Mouse (Mus musculus): ENCODE results near the gene Kdm8. TPM values are rescaled to one million over a fixed set of nuclear protein-coding genes. Genes with fewer than 3 reads are reported as not detected.

Gene Kdm8
- 8.4 TPM in 2 replicates for polyA plus RNA-seq (2015; fragmentation: Nextera tagmentation; extraction: Ambion mirVana)

GRCm38 (mm10) chr7:125444464-125445401, at the start of gene Kdm8:
Gene Kdm8, plus strand, starts transcription at chr7:125444676.
- 5% methylated on average over 61 of the region's 61 CpGs for WGBS
- peak within 1 kb of the TSS; percentile 96 for H3K27ac ChIP-seq
- H3K9ac ChIP-seq, result peak within 1 kb of the TSS; percentile 78
- no peaks in the 10 kb centered on the region for H3K27me3 ChIP-seq
- peaks cover 21% of the 10 kb centered on the region for H3K4me1 ChIP-seq
- H3K36me3 ChIP-seq (ENCODE audit: poor library complexity, severe bottlenecking), result no peaks in the 10 kb centered on the region
- peak; percentile 98 for ATAC-seq
- H3K4me2 ChIP-seq, result peak within 1 kb of the TSS; percentile 84
- H3K4me3 ChIP-seq, result peak within 1 kb of the TSS; percentile 61
- H3K9me3 ChIP-seq (replicated peaks), result no peaks in the 10 kb centered on the region

GRCm38 (mm10) chr7:125398116-125398515, 46.4 kb upstream of the Kdm8 start:
- no peak for ATAC-seq
- 82% methylated on average over 8 of the region's 8 CpGs for WGBS
- H3K4me2 ChIP-seq, result no peak overlapping the region
- H3K27ac ChIP-seq, result no peak overlapping the region
- H3K4me3 ChIP-seq, result no peak overlapping the region
- H3K4me1 ChIP-seq, result peaks cover 5% of the 10 kb centered on the region
- H3K36me3 ChIP-seq (ENCODE audit: poor library complexity, severe bottlenecking), result no peaks in the 10 kb centered on the region
- H3K9me3 ChIP-seq (replicated peaks), result no peaks in the 10 kb centered on the region
- H3K27me3 ChIP-seq, result no peaks in the 10 kb centered on the region
- H3K9ac ChIP-seq, result no peak overlapping the region

- ATAC-seq, result no peak
- no peak overlapping the region for H3K27ac ChIP-seq
- no peaks in the 10 kb centered on the region for H3K9me3 ChIP-seq (replicated peaks)
- H3K9ac ChIP-seq, result no peak overlapping the region
- H3K36me3 ChIP-seq (ENCODE audit: poor library complexity, severe bottlenecking), result no peaks in the 10 kb centered on the region
- H3K4me3 ChIP-seq, result no peak overlapping the region
- 63% methylated on average over 6 of the region's 6 CpGs for WGBS
- no peak overlapping the region for H3K4me2 ChIP-seq
- H3K4me1 ChIP-seq, result peaks cover 4% of the 10 kb centered on the region; the same call in 1 of the 2 replicates
- H3K27me3 ChIP-seq, result no peaks in the 10 kb centered on the region
Measured at GRCm38 (mm10) chr7:125398687-125399086, 45.8 kb upstream of the Kdm8 start.

GRCm38 (mm10) chr7:125407136-125407535, 37.3 kb upstream of the Kdm8 start:
- no peak for ATAC-seq
- Histone ChIP-seq H3K9me3 (replicated peaks) (no peaks in the 10 kb centered on the region), H3K4me1 (no peaks in the 10 kb centered on the region), H3K36me3 (ENCODE audit: poor library complexity, severe bottlenecking) (no peaks in the 10 kb centered on the region), H3K4me2 (no peak overlapping the region), H3K27me3 (no peaks in the 10 kb centered on the region), H3K27ac (no peak overlapping the region), H3K9ac (no peak overlapping the region), H3K4me3 (no peak overlapping the region)
- 82% methylated on average over 6 of the region's 6 CpGs for WGBS

GRCm38 (mm10) chr7:125415087-125415486, 29.4 kb upstream of the Kdm8 start:
- no peak for ATAC-seq
- no peaks in the 10 kb centered on the region for H3K4me1 ChIP-seq
- H3K9me3 ChIP-seq (replicated peaks), result no peaks in the 10 kb centered on the region
- H3K4me3 ChIP-seq, result no peak overlapping the region
- H3K9ac ChIP-seq, result no peak overlapping the region
- H3K36me3 ChIP-seq (ENCODE audit: poor library complexity, severe bottlenecking), result no peaks in the 10 kb centered on the region
- 94% methylated on average over 1 of the region's 1 CpGs for WGBS
- H3K4me2 ChIP-seq, result no peak overlapping the region
- H3K27me3 ChIP-seq, result no peaks in the 10 kb centered on the region
- no peak overlapping the region for H3K27ac ChIP-seq

- H3K9ac ChIP-seq, result no peak overlapping the region
- WGBS, result 83% methylated on average over 4 of the region's 4 CpGs
- H3K9me3 ChIP-seq (replicated peaks), result no peaks in the 10 kb centered on the region
- no peak overlapping the region for H3K4me2 ChIP-seq
- H3K36me3 ChIP-seq (ENCODE audit: poor library complexity, severe bottlenecking), result no peaks in the 10 kb centered on the region
- no peak overlapping the region for H3K27ac ChIP-seq
- H3K27me3 ChIP-seq, result no peaks in the 10 kb centered on the region
- ATAC-seq, result no peak
- no peak overlapping the region for H3K4me3 ChIP-seq
- no peaks in the 10 kb centered on the region for H3K4me1 ChIP-seq
Measured at GRCm38 (mm10) chr7:125415776-125416175, 28.7 kb upstream of the Kdm8 start.

- H3K9ac ChIP-seq, result no peak overlapping the region
- H3K4me3 ChIP-seq, result no peak overlapping the region
- no peaks in the 10 kb centered on the region for H3K36me3 ChIP-seq (ENCODE audit: poor library complexity, severe bottlenecking)
- 82% methylated on average over 5 of the region's 5 CpGs for WGBS
- no peaks in the 10 kb centered on the region for H3K9me3 ChIP-seq (replicated peaks)
- no peak for ATAC-seq
- H3K4me2 ChIP-seq, result no peak overlapping the region
- no peak overlapping the region for H3K27ac ChIP-seq
- H3K27me3 ChIP-seq, result no peaks in the 10 kb centered on the region
- H3K4me1 ChIP-seq, result no peaks in the 10 kb centered on the region
Measured at GRCm38 (mm10) chr7:125416762-125417161, 27.7 kb upstream of the Kdm8 start.

- Histone ChIP-seq H3K9me3 (replicated peaks) (no peaks in the 10 kb centered on the region), H3K4me1 (no peaks in the 10 kb centered on the region)
- WGBS, result 19% methylated on average over 3 of the region's 3 CpGs
Measured at GRCm38 (mm10) chr7:125418413-125418812, 26.1 kb upstream of the Kdm8 start.

GRCm38 (mm10) chr7:125420190-125420589, 24.3 kb upstream of the Kdm8 start:
- H3K27me3 ChIP-seq, result no peaks in the 10 kb centered on the region
- no peaks in the 10 kb centered on the region for H3K9me3 ChIP-seq (replicated peaks)
- no peak overlapping the region for H3K4me2 ChIP-seq
- ATAC-seq, result no peak
- no peak overlapping the region for H3K27ac ChIP-seq
- H3K36me3 ChIP-seq (ENCODE audit: poor library complexity, severe bottlenecking), result no peaks in the 10 kb centered on the region
- H3K4me1 ChIP-seq, result no peaks in the 10 kb centered on the region
- no peak overlapping the region for H3K4me3 ChIP-seq
- WGBS, result 73% methylated on average over 2 of the region's 2 CpGs
- H3K9ac ChIP-seq, result no peak overlapping the region

More at GRCm38 (mm10) chr7:125418413-125418812, 26.1 kb upstream of the Kdm8 start:
- Histone ChIP-seq H3K27ac (no peak overlapping the region), H3K27me3 (no peaks in the 10 kb centered on the region), H3K4me2 (no peak overlapping the region), H3K9ac (no peak overlapping the region), H3K4me3 (no peak overlapping the region), H3K36me3 (ENCODE audit: poor library complexity, severe bottlenecking) (no peaks in the 10 kb centered on the region)
- no peak for ATAC-seq

GRCm38 (mm10) chr7:125421911-125422310, 22.6 kb upstream of the Kdm8 start:
- ATAC-seq, result no peak
- H3K4me3 ChIP-seq, result no peak overlapping the region
- no peak overlapping the region for H3K4me2 ChIP-seq
- H3K27me3 ChIP-seq, result no peaks in the 10 kb centered on the region
- 53% methylated on average over 2 of the region's 2 CpGs for WGBS
- H3K27ac ChIP-seq, result no peak overlapping the region
- H3K9ac ChIP-seq, result no peak overlapping the region
- H3K9me3 ChIP-seq (replicated peaks), result no peaks in the 10 kb centered on the region
- H3K36me3 ChIP-seq (ENCODE audit: poor library complexity, severe bottlenecking), result no peaks in the 10 kb centered on the region
- no peaks in the 10 kb centered on the region for H3K4me1 ChIP-seq

- Histone ChIP-seq H3K4me2 (no peak overlapping the region), H3K27me3 (no peaks in the 10 kb centered on the region), H3K4me1 (no peaks in the 10 kb centered on the region), H3K9ac (no peak overlapping the region), H3K9me3 (replicated peaks) (no peaks in the 10 kb centered on the region), H3K27ac (no peak overlapping the region), H3K4me3 (no peak overlapping the region), H3K36me3 (ENCODE audit: poor library complexity, severe bottlenecking) (no peaks in the 10 kb centered on the region)
- WGBS, result 77% methylated on average over 3 of the region's 3 CpGs
- no peak for ATAC-seq
Measured at GRCm38 (mm10) chr7:125423056-125423455, 21.4 kb upstream of the Kdm8 start.

- WGBS, result 84% methylated on average over 12 of the region's 12 CpGs
- no peak overlapping the region for H3K27ac ChIP-seq
- H3K9me3 ChIP-seq (replicated peaks), result no peaks in the 10 kb centered on the region
- no peaks in the 10 kb centered on the region for H3K36me3 ChIP-seq (ENCODE audit: poor library complexity, severe bottlenecking)
- ATAC-seq, result no peak
- H3K9ac ChIP-seq, result no peak overlapping the region
- H3K27me3 ChIP-seq, result no peaks in the 10 kb centered on the region
- H3K4me3 ChIP-seq, result no peak overlapping the region
- no peak overlapping the region for H3K4me2 ChIP-seq
- H3K4me1 ChIP-seq, result no peaks in the 10 kb centered on the region
Measured at GRCm38 (mm10) chr7:125427492-125428090, 16.9 kb upstream of the Kdm8 start.

Measured in forebrain, embryonic 13.5 days (tissue).